Mouse (Mus musculus) layer of hippocampus, adult 6 months (tissue): Measurements from ENCODE around the gene Tubgcp6. TPM values are rescaled to one million over a fixed set of nuclear protein-coding genes. Genes with fewer than 3 reads are reported as not detected.

ENCODE experiments used
- long read RNA-seq, 2 experiments: library from polyadenylated mRNA; unstranded; transcript quantifications; one replicate each; pipeline ENCODE4 v2.0.0; 2019 to 2020
- microRNA-seq: library from miRNA; unstranded; fragments of <30 nt; microRNA quantifications from one replicate; pipeline ENCODE4 v1.2.0, GENCODE M21; 2020
- polyA plus RNA-seq: library from polyadenylated mRNA; unstranded; fragments of <200 nt; fragmentation: Nextera tagmentation; gene quantifications from 2 replicates; pipeline ENCODE4 v1.2.3, GENCODE M21; 2021

Tubgcp6 gene
- polyA plus RNA-seq: 2.8 and 2.9 TPM in 2 replicates
- long read RNA-seq, experiment 1, partial matches to known transcripts: 5 of 8 reads
- long read RNA-seq, experiment 1, other reads (novel, unspliced or antisense): 3 of 8 reads
- long read RNA-seq, experiment 2, full-length matches to known transcripts: 3 of 19 reads
- long read RNA-seq, experiment 2, partial matches to known transcripts: 16 of 19 reads
- long read RNA-seq, experiment 2, other reads (novel, unspliced or antisense): 0 of 19 reads

GRCm38 (mm10) chr15:89122649-89123366, at the start of gene Tubgcp6:
Tubgcp6 (minus strand) TSS chr15:89123112.

GRCm38 (mm10) chr15:89149271-89150040, 26.5 kb upstream of the Tubgcp6 start, which contains the start of gene Mapk11:
Mapk11 (minus strand) TSS chr15:89149628.

GRCm38 (mm10) chr15:89140659-89141252, 17.8 kb upstream of the Tubgcp6 start, which contains the start of gene Mapk12:
Mapk12 (minus strand) TSS chr15:89140703.

GRCm38 (mm10) chr15:89128382-89129350, 5.8 kb upstream of the Tubgcp6 start, which contains the start of gene Hdac10:
Hdac10 (minus strand) TSS chr15:89128700.

GRCm38 (mm10) chr15:89088607-89089247, 34.2 kb downstream of the Tubgcp6 start, which contains the start of gene Selenoo:
Selenoo (plus strand) TSS chr15:89089084.

GRCm38 (mm10) chr15:89074613-89075477, 48.1 kb downstream of the Tubgcp6 start, which contains the start of gene Trabd:
Trabd (plus strand) TSS chr15:89075124.

GRCm38 (mm10) chr15:89059161-89059931, 63.6 kb downstream of the Tubgcp6 start, which contains the start of gene Panx2:
Panx2 (plus strand) TSS chr15:89059734.

Small RNA genes within 50 kb of the gene (microRNA-seq; reads per million reads assigned to microRNA genes)
- 0.64 reads per million for gene Mir7118

Other genes with a start within 250 kb of the Tubgcp6 start
- 0.14 and 0.16 TPM in 2 replicates for gene Ttll8, start 168.7 kb downstream of the Tubgcp6 start, polyA plus RNA-seq
- gene Mlc1, start 144.1 kb downstream of the Tubgcp6 start, polyA plus RNA-seq: 158 and 160 TPM in 2 replicates
- not detected in 2 replicates for gene Mov10l1, start 140.2 kb downstream of the Tubgcp6 start, polyA plus RNA-seq
- gene Panx2, start 63.4 kb downstream of the Tubgcp6 start, polyA plus RNA-seq: 18.1 and 20.3 TPM in 2 replicates
- gene Trabd, start 48.0 kb downstream of the Tubgcp6 start, polyA plus RNA-seq: 9.3 and 10.5 TPM in 2 replicates
- gene Selenoo, start 34.0 kb downstream of the Tubgcp6 start, polyA plus RNA-seq: 20.8 and 28.2 TPM in 2 replicates
- 4.4 and 4.5 TPM in 2 replicates for gene Hdac10, start 5.6 kb upstream of the Tubgcp6 start, polyA plus RNA-seq
- gene Mapk12, start 17.6 kb upstream of the Tubgcp6 start, polyA plus RNA-seq: 2.2 and 2.5 TPM in 2 replicates
- gene Mapk11, start 26.5 kb upstream of the Tubgcp6 start, polyA plus RNA-seq: 7.8 and 10.5 TPM in 2 replicates
- gene Plxnb2, start 57.7 kb upstream of the Tubgcp6 start, polyA plus RNA-seq: 17.0 and 24.8 TPM in 2 replicates
- 11.3 and 11.9 TPM in 2 replicates for gene Dennd6b, start 73.4 kb upstream of the Tubgcp6 start, polyA plus RNA-seq
- gene Ppp6r2, start 88.4 kb upstream of the Tubgcp6 start, polyA plus RNA-seq: 91.7 and 92.3 TPM in 2 replicates
- 100 and 139 TPM in 2 replicates for gene Sbf1, start 192.2 kb upstream of the Tubgcp6 start, polyA plus RNA-seq
- not detected in 2 replicates for gene Adm2, start 199.6 kb upstream of the Tubgcp6 start, polyA plus RNA-seq
- gene Miox, start 211.3 kb upstream of the Tubgcp6 start, polyA plus RNA-seq: not detected in 2 replicates
- 9.0 and 10.3 TPM in 2 replicates for gene Lmf2, start 232.5 kb upstream of the Tubgcp6 start, polyA plus RNA-seq
- gene Ncaph2, start 232.6 kb upstream of the Tubgcp6 start, polyA plus RNA-seq: 68.4 and 73.8 TPM in 2 replicates